Mouse (Mus musculus): ENCODE results near the gene Nectin1. TPM values are rescaled to one million over a fixed set of nuclear protein-coding genes. Genes with fewer than 3 reads are reported as not detected.
A peak's percentile ranks its signal among the peaks of the same experiment; 100 is the strongest.

Gene Nectin1
- total and polyA plus RNA-seq, 3 experiments, result 3.9 to 6.2 TPM; not detected in 1

DNA sequence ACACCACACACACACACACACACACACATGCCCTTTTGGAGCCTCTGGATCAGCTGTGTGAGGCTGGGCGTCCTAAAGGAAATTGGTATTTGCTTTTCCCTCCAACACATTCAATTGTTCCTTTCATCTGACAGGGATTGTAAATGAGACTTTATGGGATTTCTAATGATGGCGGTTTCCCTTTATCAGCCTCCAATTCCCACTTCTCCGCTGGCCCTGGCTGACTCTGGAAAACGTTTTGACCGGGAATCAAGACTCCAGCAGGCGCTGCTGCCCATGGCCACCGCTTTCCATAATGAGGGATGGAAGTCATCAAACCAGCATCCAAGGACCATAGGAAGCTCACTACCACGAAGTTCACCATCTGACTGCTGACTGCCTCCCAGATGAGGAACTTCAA lies 11.1 kb upstream of the Nectin1 start:
- DNase-seq (ENCODE audit: low read depth, low spot score), result no peak
- Histone ChIP-seq H3K27ac (ENCODE audit: control insufficient read depth, low read depth, low read length) (no peak overlapping the region), H3K9me3 (replicated peaks; ENCODE audit: insufficient read depth, low read length) (no peaks in the 10 kb centered on the region), H3K79me2 (ENCODE audit: control insufficient read depth, insufficient read depth, low read length, poor library complexity) (no peaks in the 10 kb centered on the region), H3K4me3 (ENCODE audit: control insufficient read depth in 1 of 2, insufficient read depth in 1 of 2, low read depth in 2 of 2, low read length in 2 of 2) (no peak overlapping the region), H3K4me1 (ENCODE audit: control insufficient read depth in 1 of 2, insufficient read depth in 2 of 2, low read length in 2 of 2) (peaks cover 0 to 4% of the 10 kb centered on the region in 2 experiments; a peak in 1 of 4 replicates), H3K36me3 (ENCODE audit: control insufficient read depth in 1 of 2, insufficient read depth in 2 of 2, low read length in 2 of 2) (peaks cover 0 to 6% of the 10 kb centered on the region in 2 experiments; a peak in 2 of 4 replicates), H3K9ac (ENCODE audit: control insufficient read depth, low read depth, low read length, poor library complexity, severe bottlenecking) (no peak overlapping the region), H3K27me3 (ENCODE audit: control insufficient read depth in 1 of 2, insufficient read depth in 2 of 2, low read length in 2 of 2) (no peaks in the 10 kb centered on the region)
- no peak for TF ChIP-seq TAL1 (IDR thresholded peaks at IDR 0.05; ENCODE audit: low read length)

- no peak for DNase-seq (ENCODE audit: low read depth, low spot score)
- TF ChIP-seq ZKSCAN1 (IDR thresholded peaks at IDR 0.05; ENCODE audit: low read depth, low read length), result no peak
- TF ChIP-seq CHD2 (IDR thresholded peaks at IDR 0.05; ENCODE audit: low read length), result no peak
- H3K4me3 ChIP-seq (ENCODE audit: control insufficient read depth in 1 of 2, insufficient read depth in 1 of 2, low read depth in 2 of 2, low read length in 2 of 2), result no peak overlapping the region
- H3K4me1 ChIP-seq (ENCODE audit: control insufficient read depth in 1 of 2, insufficient read depth in 2 of 2, low read length in 2 of 2), result 0 out of 4 replicates have a peak, but pooled peaks cover 0 to 4% of the 10 kb centered on the region in 2 experiments
- no peaks in the 10 kb centered on the region for H3K36me3 ChIP-seq (ENCODE audit: control insufficient read depth in 1 of 2, insufficient read depth in 2 of 2, low read length in 2 of 2)
- no peak overlapping the region for H3K9ac ChIP-seq (ENCODE audit: control insufficient read depth, low read depth, low read length, poor library complexity, severe bottlenecking)
- H3K27me3 ChIP-seq (ENCODE audit: control insufficient read depth in 1 of 2, insufficient read depth in 2 of 2, low read length in 2 of 2), result no peaks in the 10 kb centered on the region
- no peaks in the 10 kb centered on the region for H3K79me2 ChIP-seq (ENCODE audit: control insufficient read depth, insufficient read depth, low read length, poor library complexity)
- H3K9me3 ChIP-seq (replicated peaks; ENCODE audit: insufficient read depth, low read length), result no peaks in the 10 kb centered on the region
- no peak overlapping the region for H3K27ac ChIP-seq (ENCODE audit: control insufficient read depth, low read depth, low read length)
Measured at GRCm38 (mm10) chr9:43734952-43735351, 8.8 kb upstream of the Nectin1 start.

DNA sequence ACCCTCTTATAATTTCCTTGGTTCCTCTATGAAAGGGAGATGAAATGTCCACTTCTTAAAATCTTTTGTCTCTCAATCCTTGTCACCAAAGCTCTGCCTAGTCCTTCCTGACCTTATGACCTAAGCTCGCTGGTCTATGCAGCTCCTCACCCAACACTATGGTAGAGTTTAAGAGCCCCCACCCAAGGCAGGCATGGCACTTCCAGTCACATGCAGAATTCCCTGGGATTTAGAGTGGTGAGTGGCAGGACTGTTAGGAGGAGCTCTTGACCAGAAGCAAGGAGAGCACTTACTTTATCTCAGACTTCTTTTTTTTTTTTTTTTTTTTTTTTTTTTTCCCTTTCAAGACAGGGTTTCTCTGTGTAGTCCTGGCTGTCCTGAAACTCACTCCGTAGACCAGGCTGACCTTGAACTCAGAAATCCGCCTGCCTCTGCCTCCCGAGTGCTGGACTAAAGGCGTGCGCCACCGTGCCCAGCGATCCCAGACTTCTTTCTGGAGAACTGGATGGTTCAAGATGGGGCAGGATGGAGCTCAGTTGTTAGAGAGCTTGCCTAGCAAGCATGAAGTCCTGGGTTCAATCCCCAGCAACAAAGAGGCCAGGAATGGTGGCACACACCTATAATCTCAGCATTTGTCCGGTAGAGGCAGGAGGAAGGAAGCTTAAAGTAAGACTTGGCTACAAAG lies 7.6 kb upstream of the Nectin1 start:
- Histone ChIP-seq H3K27me3 (ENCODE audit: control insufficient read depth in 1 of 2, insufficient read depth in 2 of 2, low read length in 2 of 2) (no peaks in the 10 kb centered on the region), H3K4me1 (ENCODE audit: control insufficient read depth in 1 of 2, insufficient read depth in 2 of 2, low read length in 2 of 2) (peaks cover 0 to 6% of the 10 kb centered on the region in 2 experiments; a peak in 2 of 4 replicates), H3K27ac (ENCODE audit: control insufficient read depth, low read depth, low read length) (no peak overlapping the region), H3K9me3 (replicated peaks; ENCODE audit: insufficient read depth, low read length) (no peaks in the 10 kb centered on the region), H3K36me3 (ENCODE audit: control insufficient read depth in 1 of 2, insufficient read depth in 2 of 2, low read length in 2 of 2) (no peaks in the 10 kb centered on the region), H3K9ac (ENCODE audit: control insufficient read depth, low read depth, low read length, poor library complexity, severe bottlenecking) (no peak overlapping the region), H3K79me2 (ENCODE audit: control insufficient read depth, insufficient read depth, low read length, poor library complexity) (no peaks in the 10 kb centered on the region), H3K4me3 (ENCODE audit: control insufficient read depth in 1 of 2, insufficient read depth in 1 of 2, low read depth in 2 of 2, low read length in 2 of 2) (no peak overlapping the region)
- DNase-seq (ENCODE audit: low read depth, low spot score), result no peak
- TF ChIP-seq TBP (IDR thresholded peaks at IDR 0.05; ENCODE audit: low read depth, low read length) (no peak), SMC3 (IDR thresholded peaks at IDR 0.05; ENCODE audit: low read depth, low read length) (no peak), GABPA (IDR thresholded peaks at IDR 0.05; ENCODE audit: low read depth, low read length) (no peak), ZNF384 (IDR thresholded peaks at IDR 0.05; ENCODE audit: low read depth, low read length) (peak; percentile 39; the same call in 1 of the 2 replicates), CTCF (IDR thresholded peaks at IDR 0.05 in 2 of 3, conservative IDR thresholded peaks at IDR 0.05 in 1 of 3; ENCODE audit: control insufficient read depth in 1 of 3, insufficient read depth in 1 of 3, low read depth in 2 of 3, low read length in 3 of 3, poor library complexity in 1 of 3, severe bottlenecking in 1 of 3) (no peak), ZKSCAN1 (IDR thresholded peaks at IDR 0.05; ENCODE audit: low read depth, low read length) (no peak)
